Mouse (Mus musculus): ENCODE data around the gene Rnf145. TPM values are rescaled to one million over a fixed set of nuclear protein-coding genes. Genes with fewer than 3 reads are reported as not detected.
"Not testable (repeated sequence)": the region's sequence is repeated elsewhere in the genome, so short reads cannot be mapped to it uniquely, and the experiment has no call there.

Gene Rnf145
- polyA plus RNA-seq, 2 experiments: 45.8 to 49.0 TPM

- no peak overlapping the region for H3K27ac ChIP-seq
- whole genome bisulfite sequencing (ENCODE audit: insufficient replicate concordance): 89% methylated on average over 8 of the region's 8 CpGs
- peaks cover 94% of the 10 kb centered on the region for H3K36me3 ChIP-seq (replicated peaks; ENCODE audit: control insufficient read depth, insufficient read depth, low read depth)
- H3K4me3 ChIP-seq (ENCODE audit: insufficient read depth in 1 of 2, low read depth in 2 of 2, low read length in 2 of 2): no peak overlapping the region
- DNase-seq (ENCODE audit: low read depth in 3 of 3, low spot score in 3 of 3) (no peak), ATAC-seq (ENCODE audit: insufficient read depth) (no peak)
- H3K9me3 ChIP-seq (ENCODE audit: control insufficient read depth, low read length): no peaks in the 10 kb centered on the region
- H3K27me3 ChIP-seq (ENCODE audit: control insufficient read depth, insufficient read depth, low read length): no peaks in the 10 kb centered on the region
- no peak overlapping the region for H3K9ac ChIP-seq (replicated peaks)
- H3K4me1 ChIP-seq (replicated peaks; ENCODE audit: control insufficient read depth in 2 of 2, insufficient read depth in 2 of 2, low read length in 1 of 2): no peaks in the 10 kb centered on the region
- no peak for TF ChIP-seq CTCF (IDR thresholded peaks at IDR 0.05; ENCODE audit: low read depth)
- H3K4me2 ChIP-seq (ENCODE audit: low read depth): no peak overlapping the region
Observed at GRCm38 (mm10) chr11:44560396-44560795, 41.6 kb downstream of the Rnf145 start.

GRCm38 (mm10) chr11:44561476-44562015, 42.8 kb downstream of the Rnf145 start:
- no peak for TF ChIP-seq CTCF (IDR thresholded peaks at IDR 0.05; ENCODE audit: low read depth)
- TF ChIP-seq EP300 (IDR thresholded peaks at IDR 0.05; ENCODE audit: low read depth): no peak
- Histone ChIP-seq H3K4me1 (replicated peaks; ENCODE audit: control insufficient read depth in 2 of 2, insufficient read depth in 2 of 2, low read length in 1 of 2) (no peaks in the 10 kb centered on the region), H3K27ac (no peak overlapping the region), H3K9ac (replicated peaks) (no peak overlapping the region), H3K4me2 (ENCODE audit: low read depth) (no peak overlapping the region), H3K9me3 (ENCODE audit: control insufficient read depth, low read length) (no peaks in the 10 kb centered on the region), H3K36me3 (replicated peaks; ENCODE audit: control insufficient read depth, insufficient read depth, low read depth) (peaks cover 95% of the 10 kb centered on the region), H3K27me3 (ENCODE audit: control insufficient read depth, insufficient read depth, low read length) (no peaks in the 10 kb centered on the region), H3K4me3 (ENCODE audit: insufficient read depth in 1 of 2, low read depth in 2 of 2, low read length in 2 of 2) (no peak overlapping the region)
- 92% methylated on average over 21 of the region's 21 CpGs for WGBS (ENCODE audit: insufficient replicate concordance)
- DNase-seq (ENCODE audit: low read depth in 3 of 3, low spot score in 3 of 3) (no peak), ATAC-seq (ENCODE audit: insufficient read depth) (no peak)

- Histone ChIP-seq H3K36me3 (replicated peaks; ENCODE audit: control insufficient read depth, insufficient read depth, low read depth) (peaks cover 87% of the 10 kb centered on the region), H3K4me1 (replicated peaks; ENCODE audit: control insufficient read depth in 2 of 2, insufficient read depth in 2 of 2, low read length in 1 of 2) (no peaks in the 10 kb centered on the region), H3K27me3 (ENCODE audit: control insufficient read depth, insufficient read depth, low read length) (no peaks in the 10 kb centered on the region), H3K4me2 (ENCODE audit: low read depth) (no peak overlapping the region), H3K4me3 (ENCODE audit: insufficient read depth in 1 of 2, low read depth in 2 of 2, low read length in 2 of 2) (no peak overlapping the region), H3K27ac (no peak overlapping the region), H3K9me3 (ENCODE audit: control insufficient read depth, low read length) (no peaks in the 10 kb centered on the region), H3K9ac (replicated peaks) (no peak overlapping the region)
- no peak for TF ChIP-seq EP300 (IDR thresholded peaks at IDR 0.05; ENCODE audit: low read depth)
- no peak for TF ChIP-seq CTCF (IDR thresholded peaks at IDR 0.05; ENCODE audit: low read depth)
- DNase-seq (ENCODE audit: low read depth in 3 of 3, low spot score in 3 of 3) (no peak), ATAC-seq (ENCODE audit: insufficient read depth) (no peak)
- 82% methylated on average over 12 of the region's 12 CpGs for WGBS (ENCODE audit: insufficient replicate concordance)
Observed at GRCm38 (mm10) chr11:44562389-44563135, 43.8 kb downstream of the Rnf145 start.

- Histone ChIP-seq H3K4me3 (ENCODE audit: insufficient read depth in 1 of 2, low read depth in 2 of 2, low read length in 2 of 2) (no peak overlapping the region), H3K9ac (replicated peaks) (no peak overlapping the region), H3K27me3 (ENCODE audit: control insufficient read depth, insufficient read depth, low read length) (no peaks in the 10 kb centered on the region), H3K36me3 (replicated peaks; ENCODE audit: control insufficient read depth, insufficient read depth, low read depth) (peaks cover 71% of the 10 kb centered on the region), H3K9me3 (ENCODE audit: control insufficient read depth, low read length) (no peaks in the 10 kb centered on the region), H3K4me2 (ENCODE audit: low read depth) (no peak overlapping the region), H3K27ac (no peak overlapping the region), H3K4me1 (replicated peaks; ENCODE audit: control insufficient read depth in 2 of 2, insufficient read depth in 2 of 2, low read length in 1 of 2) (no peaks in the 10 kb centered on the region)
- ATAC-seq (ENCODE audit: insufficient read depth) (no peak), DNase-seq (ENCODE audit: low read depth in 3 of 3, low spot score in 3 of 3) (no peak)
- TF ChIP-seq CTCF (IDR thresholded peaks at IDR 0.05; ENCODE audit: low read depth): no peak
- no peak for TF ChIP-seq EP300 (IDR thresholded peaks at IDR 0.05; ENCODE audit: low read depth)
- 92% methylated on average over 12 of the region's 12 CpGs for WGBS (ENCODE audit: insufficient replicate concordance)
Observed at GRCm38 (mm10) chr11:44564245-44564864, 45.6 kb downstream of the Rnf145 start.

- ATAC-seq (ENCODE audit: insufficient read depth) (no peak), DNase-seq (ENCODE audit: low read depth in 3 of 3, low spot score in 3 of 3) (no peak)
- H3K9me3 ChIP-seq (ENCODE audit: control insufficient read depth, low read length): no peaks in the 10 kb centered on the region
- no peak for TF ChIP-seq CTCF (IDR thresholded peaks at IDR 0.05; ENCODE audit: low read depth)
- H3K9ac ChIP-seq (replicated peaks): no peak overlapping the region
- no peaks in the 10 kb centered on the region for H3K4me1 ChIP-seq (replicated peaks; ENCODE audit: control insufficient read depth in 2 of 2, insufficient read depth in 2 of 2, low read length in 1 of 2)
- H3K4me3 ChIP-seq (ENCODE audit: insufficient read depth in 1 of 2, low read depth in 2 of 2, low read length in 2 of 2): no peak overlapping the region
- peaks cover 65% of the 10 kb centered on the region for H3K36me3 ChIP-seq (replicated peaks; ENCODE audit: control insufficient read depth, insufficient read depth, low read depth)
- H3K27ac ChIP-seq: no peak overlapping the region
- no peak overlapping the region for H3K4me2 ChIP-seq (ENCODE audit: low read depth)
- no peaks in the 10 kb centered on the region for H3K27me3 ChIP-seq (ENCODE audit: control insufficient read depth, insufficient read depth, low read length)
Observed at GRCm38 (mm10) chr11:44564940-44565339, 46.2 kb downstream of the Rnf145 start.

DNA sequence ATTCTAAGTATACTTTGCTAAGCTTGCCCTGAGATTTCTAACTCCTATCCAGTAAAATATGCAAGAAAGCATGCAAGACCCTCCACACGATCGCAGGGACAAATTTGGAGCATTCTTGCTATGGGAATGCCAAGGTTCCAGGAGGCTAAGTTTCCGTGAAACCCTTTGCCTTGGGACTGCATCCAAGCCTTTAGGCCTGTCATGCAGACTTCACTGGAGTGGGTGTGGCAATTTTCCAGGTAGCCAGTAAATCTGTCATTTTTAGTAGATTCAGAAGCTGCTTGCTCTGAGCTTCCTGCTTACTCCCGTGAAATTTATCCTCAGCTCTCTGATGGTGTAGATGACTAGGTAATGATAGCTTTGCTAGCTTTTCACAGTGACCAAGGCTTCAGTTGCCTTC, 51.6 kb downstream of the Rnf145 start:
- H3K27ac ChIP-seq; H3K4me3 ChIP-seq (ENCODE audit: insufficient read depth in 1 of 2, low read depth in 2 of 2, low read length in 2 of 2); H3K4me1 ChIP-seq (replicated peaks; ENCODE audit: control insufficient read depth in 2 of 2, insufficient read depth in 2 of 2, low read length in 1 of 2); DNase-seq (ENCODE audit: low read depth in 3 of 3, low spot score in 3 of 3); H3K4me2 ChIP-seq (ENCODE audit: low read depth); H3K27me3 ChIP-seq (ENCODE audit: control insufficient read depth, insufficient read depth, low read length); ATAC-seq (ENCODE audit: insufficient read depth); H3K9ac ChIP-seq (replicated peaks); H3K9me3 ChIP-seq (ENCODE audit: control insufficient read depth, low read length): not testable (repeated sequence)
- 86% methylated on average over 4 of the region's 4 CpGs for WGBS (ENCODE audit: insufficient replicate concordance)
- H3K36me3 ChIP-seq (replicated peaks; ENCODE audit: control insufficient read depth, insufficient read depth, low read depth): peaks cover 14% of the 10 kb centered on the region

Data from liver, embryonic 14.5 days (tissue).